ENCODE assay signal across 10 mouse cellular contexts in genomic region chr12:8331489-8332173, GRCm38 (mm10). TPM values are rescaled to one million over a fixed set of nuclear protein-coding genes. Genes with fewer than 3 reads are reported as not detected.
DNase-seq lines count a peak whose midpoint lies in the region; ATAC-seq and TF ChIP-seq lines count a peak whose summit lies in the region.
"Had no signal": no experiment of that assay in that cellular context is flagged by ENCODE, and none has a peak within 500 bp of the region (broad histone marks: within the 10 kb centered on the region; RNA-seq: fewer than 3 reads in every experiment).

No protein-coding gene starts in this region.

- no peak overlapping the region for H3K4me2 ChIP-seq in kidney, embryonic 16.5 days (replicated peaks; ENCODE audit: low read depth, low read length)
- no peak overlapping the region for H3K4me2 ChIP-seq in heart, embryonic 12.5 days

- peaks cover 10% of the 10 kb centered on the region for H3K36me3 ChIP-seq in kidney, embryonic 16.5 days (ENCODE audit: insufficient read depth, low read length)
- peaks cover 34% of the 10 kb centered on the region for H3K36me3 ChIP-seq in heart, embryonic 12.5 days

- no peak for TF ChIP-seq CTCF in brain, embryonic 14.5 days (IDR thresholded peaks at IDR 0.05; ENCODE audit: borderline replicate concordance, extremely low read depth, insufficient read depth, insufficient read length)

- WGBS in kidney, embryonic 16.5 days = 28% methylated on average over 14 of the region's 14 CpGs
- 33% methylated on average over 14 of the region's 14 CpGs for WGBS in heart, embryonic 12.5 days

- H3K9me3 ChIP-seq in kidney, embryonic 16.5 days (ENCODE audit: low read length) = no peaks in the 10 kb centered on the region
- H3K9me3 ChIP-seq in heart, embryonic 12.5 days (replicated peaks) = no peaks in the 10 kb centered on the region

- no peaks in the 10 kb centered on the region for H3K27me3 ChIP-seq in kidney, embryonic 16.5 days (ENCODE audit: insufficient read depth, low read length)
- no peaks in the 10 kb centered on the region for H3K27me3 ChIP-seq in heart, embryonic 12.5 days (replicated peaks)

- peak overlapping the region; percentile 2; the same call in 1 of the 2 replicates for H3K27ac ChIP-seq in kidney, embryonic 16.5 days (ENCODE audit: low read length)
- peak overlapping the region; percentile 33; the same call in 1 of the 2 replicates for H3K27ac ChIP-seq in heart, embryonic 12.5 days (ENCODE audit: poor library complexity, severe bottlenecking)
- H3K27ac ChIP-seq: liver, embryonic 14.5 days had no signal

- no peak for TF ChIP-seq POLR2A in brain, embryonic 14.5 days (IDR thresholded peaks at IDR 0.05; ENCODE audit: borderline replicate concordance, extremely low read depth, insufficient read depth, insufficient read length, poor library complexity, severe bottlenecking)

- DNase-seq in kidney, adult 11 months = no peak
- peak; percentile 63 for DNase-seq in brain, embryonic 14.5 days (ENCODE audit: low read depth)
- DNase-seq in lung, postnatal 10 days = peak; percentile 65
- no peak for DNase-seq in c-Kit-positive CD71-positive TER-119-positive erythroid progenitor cells, embryonic 14.5 days (ENCODE audit: low spot score)
- DNase-seq in cerebellum, adult 8-10 months = no peak
- DNase-seq: thymus, adult 18-20 months had no signal

- peak; percentile 59 for ATAC-seq in kidney, embryonic 16.5 days (ENCODE audit: low FRiP score, low TSS enrichment)
- ATAC-seq in heart, embryonic 12.5 days (ENCODE audit: insufficient number of reproducible peaks, low FRiP score) = peak; percentile 51; the same call in 1 of the 2 replicates
- no peak for ATAC-seq in erythroblast, adult 5-6 weeks (replicated peaks; ENCODE audit: low FRiP score, poor library complexity, severe bottlenecking)

- peaks cover 25% of the 10 kb centered on the region for H3K4me1 ChIP-seq in kidney, embryonic 16.5 days (ENCODE audit: insufficient read depth, low read length)
- H3K4me1 ChIP-seq in heart, embryonic 12.5 days (replicated peaks) = peaks cover 40% of the 10 kb centered on the region

- no peak overlapping the region for H3K4me3 ChIP-seq in kidney, embryonic 16.5 days (ENCODE audit: low read length)
- no peak overlapping the region for H3K4me3 ChIP-seq in heart, embryonic 12.5 days

- no peak overlapping the region for H3K9ac ChIP-seq in kidney, embryonic 16.5 days (replicated peaks; ENCODE audit: low read length)
- no peak overlapping the region for H3K9ac ChIP-seq in heart, embryonic 12.5 days
- H3K9ac ChIP-seq: liver, embryonic 14.5 days had no signal

RNA-seq across cellular contexts. Expression of gene Hs1bp3, which starts 18.4 kb away (rescaled TPM):
- 20.0 and 20.8 TPM in 2 replicates for polyA plus RNA-seq in kidney, embryonic 16.5 days (2015; fragmentation: Nextera tagmentation; extraction: Ambion mirVana)
- 11.1 and 11.7 TPM in 2 replicates for polyA plus RNA-seq in brain, embryonic 14.5 days (2012; rRNA removed)
- polyA plus RNA-seq in heart, embryonic 12.5 days (2016; fragmentation: Nextera tagmentation; extraction: Ambion mirVana) = 16.5 and 18.3 TPM in 2 replicates
- 1.5 TPM in 1 of 2 replicates, not detected in the other for total RNA-seq in erythroblast, adult 5-6 weeks (2015; ENCODE audit: low replicate concordance)
- 1.1 and 1.8 TPM in 2 replicates for total RNA-seq in erythroblast, adult 5-6 weeks (2017; ENCODE audit: low replicate concordance)

RNA-seq across cellular contexts. Expression of gene Gdf7, which starts 29.9 kb away (rescaled TPM):
- polyA plus RNA-seq in kidney, embryonic 16.5 days (2015; fragmentation: Nextera tagmentation; extraction: Ambion mirVana) = 1.0 and 1.1 TPM in 2 replicates
- polyA plus RNA-seq in brain, embryonic 14.5 days (2012; rRNA removed) = 0.45 and 0.98 TPM in 2 replicates
- polyA plus RNA-seq in heart, embryonic 12.5 days (2016; fragmentation: Nextera tagmentation; extraction: Ambion mirVana) = 0.24 and 0.27 TPM in 2 replicates
- total RNA-seq in erythroblast, adult 5-6 weeks (2015; ENCODE audit: low replicate concordance) = not detected in 2 replicates
- not detected in 2 replicates for total RNA-seq in erythroblast, adult 5-6 weeks (2017; ENCODE audit: low replicate concordance)
- polyA plus RNA-seq: liver, embryonic 14.5 days had no signal

Comparison
In these comparisons a context has a peak if more than half of its experiments do, and no peak if none do; other contexts are left out.
1. DNase-seq: peak in brain, embryonic 14.5 days (single experiment) and lung, postnatal 10 days (single experiment); none in kidney, adult 11 months (single experiment), c-Kit-positive CD71-positive TER-119-positive erythroid progenitor cells, embryonic 14.5 days (single experiment) and cerebellum, adult 8-10 months (single experiment).